Mouse (Mus musculus): ENCODE measurements around the gene Olig2. TPM values are rescaled to one million over a fixed set of nuclear protein-coding genes. Genes with fewer than 3 reads are reported as not detected.

Gene Olig2
- total and polyA plus RNA-seq, 2 experiments from 2014 or later: 14.7 to 32.8 TPM

DNA sequence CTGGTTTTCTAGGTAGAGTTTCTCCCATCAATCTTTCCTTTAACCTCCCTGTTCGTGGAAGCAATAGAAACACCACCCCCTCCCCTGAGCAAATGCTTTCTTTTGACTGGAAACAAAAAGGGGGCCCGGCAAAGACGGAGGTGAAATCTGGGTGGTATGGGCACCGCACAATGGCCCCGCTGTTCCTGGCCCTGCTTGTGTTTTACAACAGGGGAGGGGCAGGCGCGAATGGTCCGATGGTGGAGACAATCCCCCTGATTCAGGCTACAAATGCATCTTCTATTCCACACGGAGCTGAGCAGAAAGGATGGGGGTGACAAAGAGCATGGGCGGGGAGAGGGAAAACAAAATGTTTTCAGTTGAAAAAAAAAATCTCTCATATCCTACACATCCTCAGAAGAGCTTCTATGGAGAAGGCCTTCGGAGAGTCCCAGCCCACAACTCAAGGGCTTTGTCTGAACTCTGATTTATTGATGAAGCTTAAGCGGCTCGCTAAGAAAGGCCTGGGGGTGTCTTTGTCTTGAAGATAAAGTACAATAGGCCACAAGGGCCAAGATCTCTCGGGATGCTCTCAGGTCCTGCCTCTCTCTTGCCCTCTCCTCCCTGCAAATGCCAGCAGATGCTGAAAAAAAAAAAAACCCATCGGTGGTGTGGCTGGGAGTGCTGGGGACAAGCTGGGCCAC is 32.4 kb upstream of the Olig2 start:
- Histone ChIP-seq H3K27me3 (ENCODE audit: insufficient read depth, low read length) (peaks cover 8% of the 10 kb centered on the region; the same call in 1 of the 2 replicates), H3K36me3 (ENCODE audit: insufficient read depth) (no peaks in the 10 kb centered on the region), H3K4me3 (ENCODE audit: low read depth, low read length) (no peak overlapping the region), H3K4me1 (ENCODE audit: insufficient read depth) (no peaks in the 10 kb centered on the region), H3K4me2 (ENCODE audit: low read depth) (no peak overlapping the region), H3K27ac (ENCODE audit: low read depth, low read length) (no peak overlapping the region), H3K9ac (no peak overlapping the region), H3K9me3 (ENCODE audit: low read length) (no peaks in the 10 kb centered on the region)
- TF ChIP-seq CTCF (IDR thresholded peaks at IDR 0.05; ENCODE audit: low read depth): no peak
- DNase-seq (no peak), ATAC-seq (peak; percentile 36)
- 8% methylated on average over 15 of the region's 15 CpGs for WGBS

DNA sequence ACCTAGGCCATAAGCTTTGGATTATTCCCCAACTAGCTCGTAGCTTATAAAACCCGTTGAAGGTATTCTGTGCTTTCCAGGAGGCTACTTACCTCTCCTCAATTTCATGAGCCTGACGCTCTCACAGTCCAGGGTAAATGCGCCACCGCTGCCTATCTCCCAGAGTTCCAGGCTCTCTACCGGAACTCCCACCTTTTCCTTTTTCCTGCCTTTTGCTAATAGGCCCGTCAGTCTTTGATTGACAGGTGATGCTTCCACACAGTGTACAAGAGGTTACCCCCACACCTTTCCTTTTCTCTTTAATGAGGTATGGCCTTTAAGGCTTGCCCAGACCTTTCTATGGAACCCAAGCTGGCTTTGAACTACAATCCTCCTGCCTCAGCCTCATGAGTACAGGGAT is 25.4 kb upstream of the Olig2 start:
- Histone ChIP-seq H3K4me3 (ENCODE audit: low read depth, low read length) (no peak overlapping the region), H3K27me3 (ENCODE audit: insufficient read depth, low read length) (no peaks in the 10 kb centered on the region), H3K4me2 (ENCODE audit: low read depth) (no peak overlapping the region), H3K27ac (ENCODE audit: low read depth, low read length) (no peak overlapping the region), H3K9ac (no peak overlapping the region), H3K4me1 (ENCODE audit: insufficient read depth) (no peaks in the 10 kb centered on the region), H3K36me3 (ENCODE audit: insufficient read depth) (no peaks in the 10 kb centered on the region), H3K9me3 (ENCODE audit: low read length) (no peaks in the 10 kb centered on the region)
- no peak for DNase-seq
- 92% methylated on average over 7 of the region's 7 CpGs for WGBS
- ATAC-seq: no peak
- no peak for TF ChIP-seq CTCF (IDR thresholded peaks at IDR 0.05; ENCODE audit: low read depth)

GRCm38 (mm10) chr16:91202989-91203388 is 22.3 kb upstream of the Olig2 start:
- H3K9ac ChIP-seq: no peak overlapping the region
- H3K4me2 ChIP-seq (ENCODE audit: low read depth): no peak overlapping the region
- WGBS: 75% methylated on average over 3 of the region's 3 CpGs
- no peaks in the 10 kb centered on the region; the same call in 1 of the 2 replicates for H3K27me3 ChIP-seq (ENCODE audit: insufficient read depth, low read length)
- no peaks in the 10 kb centered on the region for H3K9me3 ChIP-seq (ENCODE audit: low read length)
- no peaks in the 10 kb centered on the region for H3K4me1 ChIP-seq (ENCODE audit: insufficient read depth)
- ATAC-seq (peak; percentile 18; the same call in 1 of the 2 replicates), DNase-seq (no peak)
- no peaks in the 10 kb centered on the region for H3K36me3 ChIP-seq (ENCODE audit: insufficient read depth)
- H3K4me3 ChIP-seq (ENCODE audit: low read depth, low read length): no peak overlapping the region
- TF ChIP-seq CTCF (IDR thresholded peaks at IDR 0.05; ENCODE audit: low read depth): no peak
- no peak overlapping the region for H3K27ac ChIP-seq (ENCODE audit: low read depth, low read length)

- no peaks in the 10 kb centered on the region for H3K9me3 ChIP-seq (ENCODE audit: low read length)
- H3K27ac ChIP-seq (ENCODE audit: low read depth, low read length): no peak overlapping the region
- H3K27me3 ChIP-seq (ENCODE audit: insufficient read depth, low read length): no peaks in the 10 kb centered on the region; the same call in 1 of the 2 replicates
- H3K9ac ChIP-seq: no peak overlapping the region
- DNase-seq (no peak), ATAC-seq (no peak)
- no peak overlapping the region for H3K4me2 ChIP-seq (ENCODE audit: low read depth)
- H3K36me3 ChIP-seq (ENCODE audit: insufficient read depth): no peaks in the 10 kb centered on the region
- H3K4me3 ChIP-seq (ENCODE audit: low read depth, low read length): no peak overlapping the region
- H3K4me1 ChIP-seq (ENCODE audit: insufficient read depth): peaks cover 7% of the 10 kb centered on the region; the same call in 1 of the 2 replicates
- no peak for TF ChIP-seq CTCF (IDR thresholded peaks at IDR 0.05; ENCODE audit: low read depth)
- 27% methylated on average over 1 of the region's 1 CpGs for WGBS
These were observed 18.9 kb upstream of the Olig2 start for GRCm38 (mm10) chr16:91206371-91206770.

DNA sequence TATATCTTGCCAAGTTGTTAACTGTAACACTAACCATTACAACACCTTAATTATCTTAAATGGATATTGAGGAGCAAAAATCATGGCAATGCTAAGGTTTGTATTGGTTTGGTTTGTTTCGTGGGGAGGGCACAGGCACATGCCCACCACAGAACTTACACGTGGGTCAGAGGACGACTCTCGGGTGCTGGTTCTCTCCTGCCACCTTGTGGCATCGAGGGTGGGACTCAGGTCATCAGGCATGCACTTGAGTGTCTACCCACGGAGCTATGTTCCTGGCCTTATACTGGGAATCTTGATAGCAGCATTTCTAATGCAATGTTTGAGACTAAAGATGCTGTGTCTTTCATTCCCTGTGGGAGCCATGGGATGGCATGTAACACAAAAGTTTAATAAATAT is 8.2 kb upstream of the Olig2 start:
- ATAC-seq (no peak), DNase-seq (no peak)
- no peaks in the 10 kb centered on the region for H3K9me3 ChIP-seq (ENCODE audit: low read length)
- no peak overlapping the region for H3K9ac ChIP-seq
- H3K27ac ChIP-seq (ENCODE audit: low read depth, low read length): no peak overlapping the region
- H3K27me3 ChIP-seq (ENCODE audit: insufficient read depth, low read length): peaks cover 41% of the 10 kb centered on the region
- H3K4me2 ChIP-seq (ENCODE audit: low read depth): no peak overlapping the region
- no peak overlapping the region for H3K4me3 ChIP-seq (ENCODE audit: low read depth, low read length)
- TF ChIP-seq CTCF (IDR thresholded peaks at IDR 0.05; ENCODE audit: low read depth): peak; percentile 30; the same call in 1 of the 2 replicates
- no peaks in the 10 kb centered on the region for H3K4me1 ChIP-seq (ENCODE audit: insufficient read depth)
- 39% methylated on average over 6 of the region's 6 CpGs for WGBS
- H3K36me3 ChIP-seq (ENCODE audit: insufficient read depth): no peaks in the 10 kb centered on the region

- Histone ChIP-seq H3K4me1 (ENCODE audit: insufficient read depth) (no peaks in the 10 kb centered on the region), H3K27me3 (ENCODE audit: insufficient read depth, low read length) (peaks cover 41% of the 10 kb centered on the region), H3K9ac (no peak overlapping the region), H3K4me2 (ENCODE audit: low read depth) (no peak overlapping the region), H3K4me3 (ENCODE audit: low read depth, low read length) (no peak overlapping the region), H3K36me3 (ENCODE audit: insufficient read depth) (no peaks in the 10 kb centered on the region), H3K27ac (ENCODE audit: low read depth, low read length) (no peak overlapping the region), H3K9me3 (ENCODE audit: low read length) (no peaks in the 10 kb centered on the region)
- DNase-seq (no peak), ATAC-seq (no peak)
- 85% methylated on average over 6 of the region's 6 CpGs for WGBS
- peak; percentile 43 for TF ChIP-seq CTCF (IDR thresholded peaks at IDR 0.05; ENCODE audit: low read depth)
These were observed 7.3 kb upstream of the Olig2 start for GRCm38 (mm10) chr16:91217948-91218347.

DNA sequence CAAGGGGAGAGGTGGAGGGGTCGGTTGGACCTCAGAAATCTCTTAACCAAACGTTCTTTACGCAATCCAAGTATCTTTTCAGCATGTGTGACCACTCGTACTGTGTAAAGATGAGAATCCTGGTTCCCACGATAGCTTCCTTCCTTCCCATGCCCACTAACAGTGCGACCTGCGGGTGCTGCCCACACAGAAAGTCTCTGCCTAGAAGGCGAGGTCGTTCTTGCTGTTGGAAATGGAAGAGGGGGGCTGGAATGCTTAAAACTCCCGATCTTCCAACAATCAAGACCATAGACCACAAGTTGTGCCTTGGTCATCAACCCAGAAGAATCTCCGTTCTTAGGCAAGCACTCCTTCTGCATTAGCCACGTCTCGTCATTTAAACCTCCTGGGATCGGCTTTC is 6.0 kb upstream of the Olig2 start:
- Histone ChIP-seq H3K27ac (ENCODE audit: low read depth, low read length) (no peak overlapping the region), H3K4me1 (ENCODE audit: insufficient read depth) (no peaks in the 10 kb centered on the region), H3K36me3 (ENCODE audit: insufficient read depth) (no peaks in the 10 kb centered on the region), H3K27me3 (ENCODE audit: insufficient read depth, low read length) (peaks cover 47% of the 10 kb centered on the region), H3K9ac (no peak overlapping the region), H3K9me3 (ENCODE audit: low read length) (no peaks in the 10 kb centered on the region), H3K4me3 (ENCODE audit: low read depth, low read length) (no peak overlapping the region), H3K4me2 (ENCODE audit: low read depth) (no peak overlapping the region)
- 32% methylated on average over 14 of the region's 14 CpGs for WGBS
- no peak for TF ChIP-seq CTCF (IDR thresholded peaks at IDR 0.05; ENCODE audit: low read depth)
- ATAC-seq: no peak
- no peak for DNase-seq

Data from forebrain, postnatal 0 days (tissue).